Mouse (Mus musculus) pancreas, adult 10 weeks (tissue): ENCODE measurements around the gene Gm20741. TPM values are rescaled to one million over a fixed set of nuclear protein-coding genes. Genes with fewer than 3 reads are reported as not detected.

ENCODE experiments used
- polyA plus RNA-seq: library from polyadenylated mRNA; stranded (reverse); fragments of 350-450 nt; fragmentation: Illumina TruSeq; extraction: RNeasy Lipid Tissue Mini Kit (QIAGEN cat#74804); gene quantifications from one replicate; pipeline ENCODE4 v1.2.3, GENCODE M21; 2015; ENCODE audit warnings: low read depth, low replicate concordance; ENCODE audit not compliant: insufficient read depth

The Gm20741 gene
- polyA plus RNA-seq = not detected

GRCm38 (mm10) chr16:88811827-88812226 is at the start of gene Gm20741:
Gene Gm20741 (minus strand): TSS chr16:88812220.

DNA sequence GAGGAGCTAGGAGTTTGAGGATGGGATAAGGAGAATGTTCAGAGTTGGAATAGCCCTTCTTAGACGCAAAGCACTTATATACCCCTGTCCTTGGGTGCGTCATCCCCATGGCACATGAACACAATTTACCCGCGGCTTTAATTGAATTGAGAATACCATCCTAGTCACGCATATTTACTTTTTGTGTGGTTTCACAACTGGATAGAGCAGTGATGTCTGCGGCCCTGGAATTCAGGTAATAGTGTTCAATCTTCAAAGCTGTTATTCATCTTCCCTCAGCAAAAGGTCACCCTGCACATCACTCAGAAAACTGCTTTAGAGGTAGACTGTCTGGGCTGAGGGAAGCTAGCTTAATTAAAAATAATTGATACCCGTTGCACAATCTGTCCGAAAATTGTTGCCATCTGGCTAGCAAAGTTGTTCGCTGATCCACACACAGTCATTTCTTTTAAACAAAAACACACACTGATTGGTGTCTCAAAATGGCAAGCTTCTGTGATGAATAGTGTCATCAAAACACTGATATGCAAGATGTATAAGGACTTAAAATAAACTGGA is 14.2 kb upstream of the Gm20741 start, which contains the start of gene Krtap14:
Krtap14 (minus strand) TSS at position 51 of the 558 bp plus-strand sequence.

DNA sequence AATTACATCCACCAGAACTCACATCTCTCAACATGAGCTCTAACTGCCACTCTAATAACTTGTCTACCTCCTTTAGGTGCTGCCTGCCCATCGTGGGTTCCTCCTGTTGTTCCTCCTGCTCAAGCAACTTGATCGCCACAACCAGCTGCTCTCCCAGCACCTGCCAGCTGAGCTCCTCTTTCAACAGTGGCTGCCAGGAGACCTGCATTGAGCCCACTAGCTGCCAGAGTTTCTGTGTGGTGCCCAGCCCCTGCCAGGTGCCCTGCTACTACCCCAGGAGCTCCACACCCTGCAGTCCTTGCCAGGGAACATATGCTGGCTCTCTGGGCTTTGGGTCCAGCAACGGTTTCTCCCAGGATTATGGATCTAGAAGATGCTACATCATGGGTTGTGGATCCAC is 8.0 kb upstream of the Gm20741 start, which contains the start of gene Krtap15:
Krtap15 (plus strand) TSS at position 150 of the 400 bp plus-strand sequence.

GRCm38 (mm10) chr16:88777596-88777995 is 34.4 kb downstream of the Gm20741 start, which contains the start of gene Gm5965:
Gene Gm5965 (plus strand): TSS chr16:88777896.

GRCm38 (mm10) chr16:88774106-88774505 is 37.9 kb downstream of the Gm20741 start, which contains the start of gene 2310057N15Rik:
Gene 2310057N15Rik (minus strand): TSS chr16:88774206.

Other genes starting within 250 kb of the Gm20741 start
- 2.2 TPM for gene Cldn8, start 249.0 kb downstream of the Gm20741 start, polyA plus RNA-seq
- not detected for gene Krtap24-1, start 199.9 kb downstream of the Gm20741 start, polyA plus RNA-seq
- gene 2310079G19Rik, start 184.6 kb downstream of the Gm20741 start, polyA plus RNA-seq = not detected
- not detected for gene Krtap26-1, start 164.4 kb downstream of the Gm20741 start, polyA plus RNA-seq
- not detected for gene Krtap27-1, start 140.5 kb downstream of the Gm20741 start, polyA plus RNA-seq
- gene 2310061N02Rik, start 104.3 kb downstream of the Gm20741 start, polyA plus RNA-seq = not detected
- gene Krtap13-1, start 83.4 kb downstream of the Gm20741 start, polyA plus RNA-seq = not detected
- gene Krtap13, start 60.6 kb downstream of the Gm20741 start, polyA plus RNA-seq = not detected
- gene 2310034C09Rik, start 53.4 kb downstream of the Gm20741 start, polyA plus RNA-seq = not detected
- not detected for gene 2310057N15Rik, start 38.0 kb downstream of the Gm20741 start, polyA plus RNA-seq
- gene Gm5965, start 34.3 kb downstream of the Gm20741 start, polyA plus RNA-seq = not detected
- gene Krtap15, start 8.0 kb upstream of the Gm20741 start, polyA plus RNA-seq = not detected
- not detected for gene Krtap14, start 13.9 kb upstream of the Gm20741 start, polyA plus RNA-seq
- gene Krtap19-1, start 57.2 kb upstream of the Gm20741 start, polyA plus RNA-seq = not detected
- not detected for gene Krtap19-2, start 62.0 kb upstream of the Gm20741 start, polyA plus RNA-seq
- gene Krtap19-3, start 65.8 kb upstream of the Gm20741 start, polyA plus RNA-seq = not detected
- gene Krtap19-4, start 72.9 kb upstream of the Gm20741 start, polyA plus RNA-seq = not detected
- not detected for gene Krtap19-5, start 84.2 kb upstream of the Gm20741 start, polyA plus RNA-seq
- gene Krtap19-9b, start 120.0 kb upstream of the Gm20741 start, polyA plus RNA-seq = not detected
- gene Krtap16-3, start 150.7 kb upstream of the Gm20741 start, polyA plus RNA-seq = not detected
- gene Krtap22-2, start 198.5 kb upstream of the Gm20741 start, polyA plus RNA-seq = not detected
- not detected for gene Gm10229, start 203.1 kb upstream of the Gm20741 start, polyA plus RNA-seq
- not detected for gene Krtap6-1, start 219.5 kb upstream of the Gm20741 start, polyA plus RNA-seq
- gene Gm10228, start 229.3 kb upstream of the Gm20741 start, polyA plus RNA-seq = not detected
- not detected for gene Krtap6-5, start 235.7 kb upstream of the Gm20741 start, polyA plus RNA-seq